Mouse (Mus musculus): ENCODE measurements around the gene Ugcg. TPM values are rescaled to one million over a fixed set of nuclear protein-coding genes. Genes with fewer than 3 reads are reported as not detected.

The Ugcg gene
- total and polyA plus RNA-seq, 2 experiments from 2014 or later = 19.1 to 46.5 TPM

- Histone ChIP-seq H3K9ac (replicated peaks; ENCODE audit: low read length) (no peak overlapping the region), H3K9me3 (ENCODE audit: low read length) (no peaks in the 10 kb centered on the region), H3K4me1 (ENCODE audit: insufficient read depth, low read length) (no peaks in the 10 kb centered on the region), H3K4me3 (ENCODE audit: low read length) (no peak overlapping the region), H3K4me2 (ENCODE audit: low read depth, low read length) (no peak overlapping the region), H3K27me3 (ENCODE audit: insufficient read depth, low read length) (no peaks in the 10 kb centered on the region), H3K36me3 (ENCODE audit: insufficient read depth, low read length) (no peaks in the 10 kb centered on the region), H3K27ac (no peak overlapping the region)
- DNase-seq (ENCODE audit: low spot score) (no peak), ATAC-seq (no peak)
- no peak for TF ChIP-seq CTCF (IDR thresholded peaks at IDR 0.05; ENCODE audit: low read depth)
- 90% methylated on average over 5 of the region's 5 CpGs for WGBS
Measured at GRCm38 (mm10) chr4:59160289-59160688, 28.8 kb upstream of the Ugcg start.

- Histone ChIP-seq H3K9me3 (ENCODE audit: low read length) (no peaks in the 10 kb centered on the region), H3K27me3 (ENCODE audit: insufficient read depth, low read length) (no peaks in the 10 kb centered on the region), H3K4me1 (ENCODE audit: insufficient read depth, low read length) (no peaks in the 10 kb centered on the region), H3K4me3 (ENCODE audit: low read length) (no peak overlapping the region), H3K4me2 (ENCODE audit: low read depth, low read length) (no peak overlapping the region), H3K36me3 (ENCODE audit: insufficient read depth, low read length) (no peaks in the 10 kb centered on the region), H3K27ac (no peak overlapping the region), H3K9ac (replicated peaks; ENCODE audit: low read length) (no peak overlapping the region)
- 85% methylated on average over 8 of the region's 8 CpGs for WGBS
- ATAC-seq = no peak
- TF ChIP-seq CTCF (IDR thresholded peaks at IDR 0.05; ENCODE audit: low read depth) = no peak
- DNase-seq (ENCODE audit: low spot score) = no peak
Measured at GRCm38 (mm10) chr4:59160959-59161670, 27.9 kb upstream of the Ugcg start.

GRCm38 (mm10) chr4:59164034-59164433 lies 25.0 kb upstream of the Ugcg start:
- Histone ChIP-seq H3K4me2 (ENCODE audit: low read depth, low read length) (no peak overlapping the region), H3K27me3 (ENCODE audit: insufficient read depth, low read length) (no peaks in the 10 kb centered on the region), H3K4me3 (ENCODE audit: low read length) (no peak overlapping the region), H3K9ac (replicated peaks; ENCODE audit: low read length) (no peak overlapping the region), H3K36me3 (ENCODE audit: insufficient read depth, low read length) (no peaks in the 10 kb centered on the region), H3K4me1 (ENCODE audit: insufficient read depth, low read length) (no peaks in the 10 kb centered on the region), H3K27ac (no peak overlapping the region), H3K9me3 (ENCODE audit: low read length) (no peaks in the 10 kb centered on the region)
- ATAC-seq = no peak
- DNase-seq (ENCODE audit: low spot score) = no peak
- 82% methylated on average over 2 of the region's 2 CpGs for WGBS
- no peak for TF ChIP-seq CTCF (IDR thresholded peaks at IDR 0.05; ENCODE audit: low read depth)

GRCm38 (mm10) chr4:59167251-59167847 lies 21.7 kb upstream of the Ugcg start:
- 96% methylated on average over 2 of the region's 2 CpGs for WGBS

GRCm38 (mm10) chr4:59169981-59170380 lies 19.1 kb upstream of the Ugcg start:
- H3K9me3 ChIP-seq (ENCODE audit: low read length) = no peaks in the 10 kb centered on the region
- no peaks in the 10 kb centered on the region for H3K27me3 ChIP-seq (ENCODE audit: insufficient read depth, low read length)
- no peak overlapping the region for H3K27ac ChIP-seq
- no peak for TF ChIP-seq CTCF (IDR thresholded peaks at IDR 0.05; ENCODE audit: low read depth)
- H3K4me3 ChIP-seq (ENCODE audit: low read length) = no peak overlapping the region
- H3K4me2 ChIP-seq (ENCODE audit: low read depth, low read length) = no peak overlapping the region
- ATAC-seq (no peak), DNase-seq (ENCODE audit: low spot score) (no peak)
- WGBS = 77% methylated on average over 5 of the region's 5 CpGs
- no peaks in the 10 kb centered on the region for H3K36me3 ChIP-seq (ENCODE audit: insufficient read depth, low read length)
- no peaks in the 10 kb centered on the region for H3K4me1 ChIP-seq (ENCODE audit: insufficient read depth, low read length)
- H3K9ac ChIP-seq (replicated peaks; ENCODE audit: low read length) = no peak overlapping the region

More at GRCm38 (mm10) chr4:59167251-59167847, 21.7 kb upstream of the Ugcg start:
- ATAC-seq (no peak), DNase-seq (ENCODE audit: low spot score) (no peak)
- Histone ChIP-seq H3K4me3 (ENCODE audit: low read length) (no peak overlapping the region), H3K9me3 (ENCODE audit: low read length) (no peaks in the 10 kb centered on the region), H3K27me3 (ENCODE audit: insufficient read depth, low read length) (no peaks in the 10 kb centered on the region), H3K4me1 (ENCODE audit: insufficient read depth, low read length) (no peaks in the 10 kb centered on the region), H3K9ac (replicated peaks; ENCODE audit: low read length) (no peak overlapping the region), H3K36me3 (ENCODE audit: insufficient read depth, low read length) (no peaks in the 10 kb centered on the region), H3K27ac (no peak overlapping the region), H3K4me2 (ENCODE audit: low read depth, low read length) (no peak overlapping the region)
- no peak for TF ChIP-seq CTCF (IDR thresholded peaks at IDR 0.05; ENCODE audit: low read depth)

GRCm38 (mm10) chr4:59172616-59173015 lies 16.4 kb upstream of the Ugcg start:
- DNase-seq (ENCODE audit: low spot score) = no peak
- Histone ChIP-seq H3K27ac (no peak overlapping the region), H3K27me3 (ENCODE audit: insufficient read depth, low read length) (no peaks in the 10 kb centered on the region), H3K9me3 (ENCODE audit: low read length) (no peaks in the 10 kb centered on the region), H3K4me1 (ENCODE audit: insufficient read depth, low read length) (no peaks in the 10 kb centered on the region), H3K4me3 (ENCODE audit: low read length) (no peak overlapping the region), H3K4me2 (ENCODE audit: low read depth, low read length) (no peak overlapping the region), H3K36me3 (ENCODE audit: insufficient read depth, low read length) (no peaks in the 10 kb centered on the region), H3K9ac (replicated peaks; ENCODE audit: low read length) (no peak overlapping the region)
- ATAC-seq = no peak
- TF ChIP-seq CTCF (IDR thresholded peaks at IDR 0.05; ENCODE audit: low read depth) = no peak
- 8% methylated on average over 2 of the region's 2 CpGs for WGBS

All from hindbrain, postnatal 0 days (tissue).